Mouse (Mus musculus): ENCODE results near the gene Rasd2. TPM values are rescaled to one million over a fixed set of nuclear protein-coding genes. Genes with fewer than 3 reads are reported as not detected.
A peak's percentile ranks its signal among the peaks of the same experiment; 100 is the strongest.

Rasd2 gene
- total RNA-seq (2021) = 1 to 10 TPM; 3.7 to 5.6 TPM
- polyA plus RNA-seq (2012; rRNA removed) = 2.8 and 2.9 TPM in 2 replicates
- long read RNA-seq = 0 reads

GRCm38 (mm10) chr8:75213686-75214085 is at the start of gene Rasd2:
TSS of gene Rasd2 (plus strand) at chr8:75213944.
- 2% methylated on average over 42 of the region's 42 CpGs for WGBS
- H3K27me3 ChIP-seq (ENCODE audit: control insufficient read depth, insufficient read depth, low read length) = peaks cover 4% of the 10 kb centered on the region
- H3K27ac ChIP-seq = peak within 1 kb of the TSS; percentile 41
- TF ChIP-seq POLR2A (IDR thresholded peaks at IDR 0.05; ENCODE audit: insufficient read depth, low read depth, low read length) = no peak
- TF ChIP-seq EP300 (IDR thresholded peaks at IDR 0.05; ENCODE audit: insufficient read depth, low read depth, low read length) = no peak
- TF ChIP-seq CTCF (IDR thresholded peaks at IDR 0.05) = no peak
- peak within 1 kb of the TSS; percentile 62 for H3K9ac ChIP-seq (ENCODE audit: low read depth, low read length)
- intact Hi-C loops (cut with DNase I) = loop anchor here (2.0 kb wide), 1 partner anchor 137 kb away; no protein-coding TSS in a partner anchor
- peak within 1 kb of the TSS; percentile 77 for H3K4me3 ChIP-seq
- H3K79me2 ChIP-seq (replicated peaks; ENCODE audit: control insufficient read depth, insufficient read depth, low read length) = no peaks in the 10 kb centered on the region
- peak; percentile 14 to 38 for DNase-seq
- H3K36me3 ChIP-seq (ENCODE audit: control insufficient read depth, insufficient read depth, low read length) = no peaks in the 10 kb centered on the region
- no peaks in the 10 kb centered on the region for H3K4me1 ChIP-seq (ENCODE audit: control insufficient read depth, insufficient read depth, low read length)

- Histone ChIP-seq H3K9ac (ENCODE audit: low read depth, low read length) (no peak overlapping the region), H3K4me1 (ENCODE audit: control insufficient read depth, insufficient read depth, low read length) (no peaks in the 10 kb centered on the region), H3K27me3 (ENCODE audit: control insufficient read depth, insufficient read depth, low read length) (no peaks in the 10 kb centered on the region), H3K27ac (no peak overlapping the region), H3K4me3 (no peak overlapping the region), H3K36me3 (ENCODE audit: control insufficient read depth, insufficient read depth, low read length) (no peaks in the 10 kb centered on the region), H3K79me2 (replicated peaks; ENCODE audit: control insufficient read depth, insufficient read depth, low read length) (no peaks in the 10 kb centered on the region)
- DNase-seq = no peak
- WGBS = 50% methylated on average over 5 of the region's 5 CpGs
- intact Hi-C loops (cut with DNase I) = no loop called here
- TF ChIP-seq CTCF (IDR thresholded peaks at IDR 0.05) = no peak
- no peak for TF ChIP-seq POLR2A (IDR thresholded peaks at IDR 0.05; ENCODE audit: insufficient read depth, low read depth, low read length)
Observed at GRCm38 (mm10) chr8:75169363-75169762, 44.4 kb upstream of the Rasd2 start.

GRCm38 (mm10) chr8:75172009-75172685 is 41.6 kb upstream of the Rasd2 start:
- WGBS = 81% methylated on average over 6 of the region's 6 CpGs
- no peak overlapping the region for H3K27ac ChIP-seq
- no peaks in the 10 kb centered on the region for H3K79me2 ChIP-seq (replicated peaks; ENCODE audit: control insufficient read depth, insufficient read depth, low read length)
- intact Hi-C loops (cut with DNase I) = no loop called here
- H3K9ac ChIP-seq (ENCODE audit: low read depth, low read length) = no peak overlapping the region
- no peak overlapping the region for H3K4me3 ChIP-seq
- no peak for DNase-seq
- H3K36me3 ChIP-seq (ENCODE audit: control insufficient read depth, insufficient read depth, low read length) = no peaks in the 10 kb centered on the region
- H3K27me3 ChIP-seq (ENCODE audit: control insufficient read depth, insufficient read depth, low read length) = no peaks in the 10 kb centered on the region
- TF ChIP-seq CTCF (IDR thresholded peaks at IDR 0.05) = no peak
- no peak for TF ChIP-seq EP300 (IDR thresholded peaks at IDR 0.05; ENCODE audit: insufficient read depth, low read depth, low read length)
- no peak for TF ChIP-seq POLR2A (IDR thresholded peaks at IDR 0.05; ENCODE audit: insufficient read depth, low read depth, low read length)
- H3K4me1 ChIP-seq (ENCODE audit: control insufficient read depth, insufficient read depth, low read length) = no peaks in the 10 kb centered on the region

GRCm38 (mm10) chr8:75193022-75193421 is 20.7 kb upstream of the Rasd2 start:
- WGBS = 66% methylated on average over 3 of the region's 3 CpGs
- no peaks in the 10 kb centered on the region for H3K27me3 ChIP-seq (ENCODE audit: control insufficient read depth, insufficient read depth, low read length)
- no peak for DNase-seq
- no peaks in the 10 kb centered on the region for H3K36me3 ChIP-seq (ENCODE audit: control insufficient read depth, insufficient read depth, low read length)
- TF ChIP-seq POLR2A (IDR thresholded peaks at IDR 0.05; ENCODE audit: insufficient read depth, low read depth, low read length) = no peak
- no peak for TF ChIP-seq CTCF (IDR thresholded peaks at IDR 0.05)
- TF ChIP-seq EP300 (IDR thresholded peaks at IDR 0.05; ENCODE audit: insufficient read depth, low read depth, low read length) = no peak
- H3K27ac ChIP-seq = no peak overlapping the region
- intact Hi-C loops (cut with DNase I) = no loop called here
- no peak overlapping the region for H3K9ac ChIP-seq (ENCODE audit: low read depth, low read length)
- no peaks in the 10 kb centered on the region for H3K79me2 ChIP-seq (replicated peaks; ENCODE audit: control insufficient read depth, insufficient read depth, low read length)
- no peak overlapping the region for H3K4me3 ChIP-seq
- peaks cover 3% of the 10 kb centered on the region for H3K4me1 ChIP-seq (ENCODE audit: control insufficient read depth, insufficient read depth, low read length)

GRCm38 (mm10) chr8:75194473-75195071 is 19.2 kb upstream of the Rasd2 start:
- Histone ChIP-seq H3K9ac (ENCODE audit: low read depth, low read length) (no peak overlapping the region), H3K4me1 (ENCODE audit: control insufficient read depth, insufficient read depth, low read length) (peaks cover 6% of the 10 kb centered on the region), H3K79me2 (replicated peaks; ENCODE audit: control insufficient read depth, insufficient read depth, low read length) (no peaks in the 10 kb centered on the region), H3K4me3 (no peak overlapping the region), H3K27me3 (ENCODE audit: control insufficient read depth, insufficient read depth, low read length) (no peaks in the 10 kb centered on the region), H3K27ac (no peak overlapping the region), H3K36me3 (ENCODE audit: control insufficient read depth, insufficient read depth, low read length) (no peaks in the 10 kb centered on the region)
- intact Hi-C loops (cut with DNase I) = no loop called here
- no peak for DNase-seq
- TF ChIP-seq EP300 (IDR thresholded peaks at IDR 0.05; ENCODE audit: insufficient read depth, low read depth, low read length) (no peak), CTCF (IDR thresholded peaks at IDR 0.05) (no peak), POLR2A (IDR thresholded peaks at IDR 0.05; ENCODE audit: insufficient read depth, low read depth, low read length) (no peak)
- WGBS = 50% methylated on average over 4 of the region's 4 CpGs

GRCm38 (mm10) chr8:75197170-75197569 is 16.6 kb upstream of the Rasd2 start:
- no peaks in the 10 kb centered on the region for H3K79me2 ChIP-seq (replicated peaks; ENCODE audit: control insufficient read depth, insufficient read depth, low read length)
- peaks cover 6% of the 10 kb centered on the region for H3K4me1 ChIP-seq (ENCODE audit: control insufficient read depth, insufficient read depth, low read length)
- intact Hi-C loops (cut with DNase I) = no loop called here
- H3K27ac ChIP-seq = no peak overlapping the region; the same call in 1 of the 2 replicates
- H3K4me3 ChIP-seq = no peak overlapping the region
- 69% methylated on average over 3 of the region's 3 CpGs for WGBS
- H3K27me3 ChIP-seq (ENCODE audit: control insufficient read depth, insufficient read depth, low read length) = no peaks in the 10 kb centered on the region
- DNase-seq = no peak
- no peak for TF ChIP-seq CTCF (IDR thresholded peaks at IDR 0.05)
- TF ChIP-seq POLR2A (IDR thresholded peaks at IDR 0.05; ENCODE audit: insufficient read depth, low read depth, low read length) = no peak
- TF ChIP-seq EP300 (IDR thresholded peaks at IDR 0.05; ENCODE audit: insufficient read depth, low read depth, low read length) = no peak
- no peaks in the 10 kb centered on the region for H3K36me3 ChIP-seq (ENCODE audit: control insufficient read depth, insufficient read depth, low read length)
- no peak overlapping the region for H3K9ac ChIP-seq (ENCODE audit: low read depth, low read length)
